Mouse (Mus musculus) large intestine, adult 2 months (tissue): ENCODE measurements around the gene Mmab. TPM values are rescaled to one million over a fixed set of nuclear protein-coding genes. Genes with fewer than 3 reads are reported as not detected.

Source experiments
- DNase-seq: peaks from one replicate; pipeline ENCODE4 v3.0.0-alpha.2; 2012; ENCODE audit warnings: low read depth, low spot score
- WGBS: fragments of 180-500 bp; shearing (Covaris S2); methylation state at CpG from one replicate; pipeline ENCODE4 v1.1.7; 2018; 5-methylcytosine and 5-hydroxymethylcytosine counted together
- polyA plus RNA-seq: library from polyadenylated mRNA; depleted of rRNA; stranded (reverse); fragments of >200 nt; gene quantifications from 2 replicates; pipeline ENCODE4 v1.2.3, GENCODE M21; 2012

Gene Mmab
- polyA plus RNA-seq, 1 experiment = 8.0 TPM

DNA sequence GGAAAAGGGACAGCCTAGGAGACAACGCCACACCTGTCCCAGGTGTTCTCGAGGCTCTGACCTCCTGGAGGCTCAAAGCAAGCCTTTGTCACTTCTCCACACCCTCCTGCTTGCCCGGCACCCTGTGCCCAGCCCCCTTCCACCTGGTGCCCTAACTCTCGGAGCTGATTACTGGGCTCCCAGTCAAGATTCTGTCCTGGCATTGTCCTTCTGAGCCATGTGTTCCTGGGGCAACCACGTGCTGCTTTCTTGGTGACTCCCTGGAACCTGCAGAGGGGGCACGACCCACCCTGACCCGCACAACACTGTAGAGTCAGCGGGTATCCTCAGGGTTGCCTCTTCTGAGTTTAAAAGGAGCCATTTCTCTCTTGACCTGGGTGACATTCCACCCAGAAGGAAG, 9.5 kb downstream of the Mmab start:
- DNase-seq = no peak
- WGBS = 73% methylated on average over 8 of the region's 8 CpGs

DNA sequence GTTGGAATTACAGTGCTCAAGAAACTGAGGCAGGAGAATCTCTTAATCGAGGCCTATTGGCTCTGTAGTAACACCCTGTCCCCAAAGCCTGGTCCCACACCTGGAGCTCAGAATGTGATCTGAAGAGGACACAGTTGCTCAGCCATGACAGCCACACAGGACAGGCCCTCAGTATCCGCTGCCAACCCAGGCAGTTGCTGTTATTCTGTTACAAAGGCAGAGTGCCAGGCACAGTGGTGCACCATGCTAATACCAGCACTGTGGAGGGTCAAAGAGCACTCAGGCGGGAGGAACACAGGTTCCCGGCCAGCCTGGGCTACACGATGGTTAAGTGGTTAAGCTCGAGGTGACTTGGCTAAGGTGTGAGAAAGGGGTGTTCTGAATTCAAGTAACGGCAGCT, 14.1 kb downstream of the Mmab start:
- DNase-seq = no peak
- WGBS = 71% methylated on average over 7 of the region's 7 CpGs

DNA sequence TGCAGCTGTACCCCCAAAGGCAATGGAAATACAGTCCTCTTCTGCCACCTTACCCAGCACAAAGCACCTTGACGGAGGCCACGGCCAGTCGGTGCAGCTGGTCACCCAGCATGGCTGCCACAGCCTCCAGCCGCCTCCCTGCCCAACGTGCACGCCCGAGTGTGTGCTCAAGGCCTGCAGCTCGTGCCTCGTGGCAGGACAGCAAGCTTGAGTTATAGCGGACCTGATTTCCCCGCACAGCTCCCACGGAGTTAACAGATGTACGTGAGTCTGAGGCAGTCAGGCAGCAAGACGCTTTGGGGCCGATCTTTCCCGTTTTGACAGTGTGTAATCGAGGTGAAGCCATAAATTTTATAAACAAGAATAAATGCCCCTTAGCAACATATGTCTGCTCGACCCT, 15.2 kb downstream of the Mmab start:
- WGBS = 38% methylated on average over 18 of the region's 18 CpGs
- no peak for DNase-seq

DNA sequence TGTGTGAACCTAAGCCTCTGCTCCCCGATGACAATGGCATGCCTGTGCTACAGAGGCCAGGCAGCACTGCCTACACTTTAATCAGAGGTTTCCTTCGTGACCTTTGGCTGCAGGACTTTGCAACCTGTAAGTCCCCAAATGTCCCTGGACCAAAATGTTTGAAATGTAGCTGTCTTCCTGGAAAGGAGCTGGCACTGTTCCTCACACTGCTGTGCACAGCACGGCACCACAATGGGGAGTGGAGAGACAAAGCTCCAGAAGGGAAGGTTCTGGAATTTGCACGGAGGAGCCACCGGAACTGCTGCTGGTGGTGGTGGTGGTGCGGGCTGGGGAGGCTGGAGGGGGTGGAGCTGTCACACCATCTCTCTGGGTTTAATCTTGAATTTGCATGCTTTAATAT, 17.1 kb downstream of the Mmab start:
- no peak for DNase-seq
- WGBS = 65% methylated on average over 6 of the region's 6 CpGs

DNA sequence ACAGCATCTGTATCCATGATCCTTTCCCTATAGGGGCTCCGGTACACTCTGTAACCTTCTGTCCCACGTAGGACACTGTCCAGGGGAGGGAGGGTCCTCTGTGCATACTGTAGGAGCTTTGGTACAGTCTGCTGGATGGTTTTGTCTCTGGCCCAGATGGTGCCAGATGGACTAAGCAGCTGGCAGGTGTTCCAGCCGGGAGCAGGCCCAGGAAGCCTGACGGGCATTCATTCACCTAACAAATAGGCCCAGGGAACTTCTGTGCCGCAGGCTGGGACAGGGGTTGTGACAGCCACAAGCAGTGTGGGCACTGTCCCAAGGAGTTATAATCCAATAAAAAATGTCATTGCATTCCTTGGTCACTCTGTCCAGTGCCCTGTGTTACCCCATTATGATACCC, 19.9 kb downstream of the Mmab start:
- WGBS = 70% methylated on average over 5 of the region's 5 CpGs
- DNase-seq = no peak

DNA sequence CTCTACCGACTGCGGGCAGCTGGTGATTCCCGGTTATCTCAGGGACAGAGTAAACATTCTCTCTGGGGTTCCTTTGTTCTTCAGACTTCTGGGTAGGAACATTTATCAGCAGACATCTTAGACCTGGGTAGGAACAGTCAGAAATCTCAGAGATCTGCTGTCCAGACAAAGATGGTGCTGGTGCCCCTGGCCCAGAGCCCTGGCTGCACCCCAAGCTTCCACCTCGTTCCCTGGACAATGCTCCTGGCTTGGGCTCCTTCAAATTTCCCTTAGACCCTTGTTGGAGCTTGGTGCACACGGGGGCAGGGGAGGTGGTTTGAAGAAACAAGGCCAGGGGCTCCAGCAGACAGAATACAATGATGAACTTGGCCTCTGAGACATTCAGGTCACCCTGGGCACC, 21.3 kb downstream of the Mmab start:
- DNase-seq = no peak
- 14% methylated on average over 5 of the region's 5 CpGs for WGBS

DNA sequence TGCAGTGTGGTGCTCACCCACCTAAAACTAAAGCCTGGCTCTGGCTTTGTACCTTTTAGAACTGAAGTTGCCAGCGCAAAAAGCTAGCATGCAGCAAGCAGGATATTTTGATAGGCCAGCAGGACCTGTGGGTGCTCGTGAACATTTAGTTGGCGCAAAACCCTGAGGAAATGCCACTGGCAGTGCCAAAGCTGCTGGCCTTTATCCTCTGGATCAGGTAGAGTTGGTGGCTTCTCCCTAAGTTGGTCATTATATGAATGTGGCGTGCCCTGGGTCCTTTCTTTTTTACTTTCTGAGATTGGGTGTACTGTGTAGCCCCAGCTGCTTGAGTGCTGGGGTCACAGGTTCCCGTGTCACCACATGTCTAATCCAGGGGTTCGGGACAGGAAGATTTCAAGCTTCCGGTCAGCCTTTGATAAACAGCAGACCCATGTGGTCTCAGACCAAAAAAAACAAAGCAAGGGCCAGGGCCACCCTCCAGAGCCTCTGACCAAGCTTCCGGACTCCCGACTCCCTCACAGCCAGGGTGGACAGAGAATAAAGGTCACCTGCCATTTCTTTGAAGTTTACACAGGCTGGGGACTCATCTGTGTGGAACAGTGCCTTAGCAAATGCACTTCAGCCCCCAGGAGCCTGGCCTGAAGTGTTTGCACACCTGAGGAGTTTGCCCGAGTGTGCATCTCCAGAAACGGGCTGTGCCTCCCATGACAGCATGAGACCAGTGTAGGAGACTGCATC, 22.1 kb downstream of the Mmab start:
- no peak for DNase-seq
- 51% methylated on average over 11 of the region's 11 CpGs for WGBS

DNA sequence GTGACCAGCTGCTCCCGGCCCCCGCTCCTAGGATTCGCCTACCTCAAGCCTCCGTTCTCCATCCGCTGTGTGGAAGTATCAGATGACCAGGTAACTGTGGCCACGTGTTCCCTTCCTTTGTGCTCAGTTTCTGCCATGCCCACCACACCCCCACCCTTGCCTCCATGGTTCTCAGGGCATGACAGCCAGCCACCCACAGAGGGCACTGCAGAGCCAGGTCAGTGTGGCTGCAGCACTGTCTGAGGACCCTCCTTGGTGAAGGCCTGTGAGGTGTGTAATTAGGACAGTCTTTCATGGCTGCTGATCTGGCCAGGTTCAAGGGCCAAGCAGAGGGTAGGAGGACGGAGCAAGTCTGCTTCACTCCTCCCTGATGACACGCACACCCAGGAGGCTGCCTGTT, 25.3 kb downstream of the Mmab start:
- DNase-seq = no peak
- 82% methylated on average over 8 of the region's 8 CpGs for WGBS

DNA sequence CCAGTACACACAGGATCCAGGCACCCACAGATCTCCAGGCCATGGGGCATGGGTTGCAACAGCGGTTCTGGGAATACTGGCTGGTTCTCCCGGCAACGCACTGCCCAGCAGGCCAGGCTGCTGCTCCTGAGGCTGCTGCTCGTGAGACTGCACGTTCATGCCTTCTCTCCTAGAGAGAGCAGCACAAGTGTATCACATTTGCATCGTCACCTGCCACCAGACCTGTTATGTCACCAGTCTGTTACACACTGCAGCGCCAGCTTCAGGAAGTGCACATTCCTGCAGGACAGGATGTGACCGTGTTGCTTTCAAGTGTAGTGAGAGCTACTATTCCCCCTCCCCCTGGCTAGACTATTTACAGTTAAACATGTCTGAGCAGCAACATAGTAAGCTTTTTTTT, 27.0 kb downstream of the Mmab start:
- DNase-seq = no peak
- WGBS = 79% methylated on average over 8 of the region's 8 CpGs

DNA sequence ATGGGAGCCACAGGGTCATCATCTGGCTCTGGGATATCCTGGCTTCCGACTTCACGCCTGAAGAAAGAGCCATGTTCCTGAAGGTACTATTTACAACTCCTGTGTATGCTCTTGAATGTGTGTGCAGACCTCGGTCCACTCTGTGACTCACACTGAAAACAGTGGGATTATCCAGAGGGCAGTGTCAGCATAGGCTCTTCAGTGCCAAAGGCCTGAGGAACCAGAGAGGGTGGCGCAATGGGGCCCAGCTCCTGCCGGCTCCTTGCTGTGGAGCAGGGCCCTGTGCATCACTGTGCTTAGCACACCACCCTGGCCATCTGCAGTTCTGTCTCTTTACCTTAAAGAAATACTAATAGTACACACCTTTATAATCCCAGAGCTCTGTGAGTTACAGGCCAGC, 28.3 kb downstream of the Mmab start:
- WGBS = 92% methylated on average over 5 of the region's 5 CpGs

DNA sequence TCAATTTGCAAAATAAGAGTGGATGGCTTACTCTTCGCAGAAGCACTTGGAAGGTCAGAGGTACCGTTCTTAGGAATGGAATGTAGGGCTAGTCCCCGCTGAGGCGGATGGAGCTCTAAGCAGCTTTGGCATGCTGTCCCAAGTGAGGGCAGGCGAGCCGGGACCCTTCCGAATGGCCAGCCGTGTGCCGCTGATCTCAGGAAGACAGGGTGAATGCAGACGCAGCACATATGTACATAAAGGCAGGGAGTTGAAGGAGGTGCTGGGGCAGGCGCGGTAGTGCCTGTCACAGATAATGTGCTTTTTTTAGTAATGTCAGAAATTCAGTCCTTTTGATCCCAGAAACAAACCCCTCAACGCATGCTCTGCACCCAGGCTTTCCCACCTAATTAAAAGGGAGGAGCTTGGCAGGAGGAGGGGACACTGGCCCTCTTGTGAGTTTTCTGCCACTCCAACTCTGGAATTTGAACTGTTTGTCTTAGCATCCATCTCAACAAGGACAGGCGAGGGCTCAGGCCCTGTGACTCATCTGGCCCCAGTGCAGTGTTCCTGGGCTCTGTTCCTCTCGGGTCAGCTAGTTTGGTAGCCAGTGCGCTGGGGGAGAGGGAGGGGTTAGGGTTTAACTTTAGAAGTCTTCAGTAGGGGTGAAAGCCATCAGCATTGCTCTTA, 30.7 kb downstream of the Mmab start:
- WGBS = 75% methylated on average over 16 of the region's 16 CpGs

More for the DNA sequence above, 28.3 kb downstream of the Mmab start:
- no peak for DNase-seq

DNA sequence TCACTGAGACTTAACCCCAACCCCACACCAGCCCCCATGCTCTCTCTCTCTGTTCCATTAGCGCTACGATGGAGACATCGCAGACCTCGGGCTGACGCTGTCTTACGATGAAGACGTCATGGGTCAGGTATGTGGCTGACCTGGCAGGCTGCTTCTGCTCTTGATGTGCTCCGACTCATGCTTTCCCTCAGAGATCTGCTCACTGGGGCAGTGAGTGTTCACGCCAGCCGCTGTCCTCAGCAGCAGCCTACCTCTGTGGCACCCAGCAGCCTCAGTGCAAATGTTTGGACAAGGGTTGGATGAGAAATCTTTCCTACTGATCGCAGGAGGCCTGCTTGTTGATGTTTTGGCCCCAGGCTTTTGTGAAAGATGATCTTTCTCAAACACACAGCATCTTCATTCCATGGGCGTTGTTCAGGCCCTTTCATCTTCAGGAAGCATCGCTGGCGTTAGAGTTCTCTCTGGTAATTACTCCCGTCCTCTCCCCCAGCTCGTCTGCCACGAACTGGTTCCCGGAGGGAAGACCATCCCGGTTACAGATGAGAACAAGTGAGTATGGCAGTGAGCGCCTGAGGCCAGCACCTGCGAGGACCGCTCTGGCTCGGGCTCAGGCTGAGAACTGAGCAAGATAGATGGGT, 31.4 kb downstream of the Mmab start:
- WGBS = 82% methylated on average over 23 of the region's 23 CpGs
- no peak for DNase-seq

More for the DNA sequence above, 30.7 kb downstream of the Mmab start:
- DNase-seq = no peak

DNA sequence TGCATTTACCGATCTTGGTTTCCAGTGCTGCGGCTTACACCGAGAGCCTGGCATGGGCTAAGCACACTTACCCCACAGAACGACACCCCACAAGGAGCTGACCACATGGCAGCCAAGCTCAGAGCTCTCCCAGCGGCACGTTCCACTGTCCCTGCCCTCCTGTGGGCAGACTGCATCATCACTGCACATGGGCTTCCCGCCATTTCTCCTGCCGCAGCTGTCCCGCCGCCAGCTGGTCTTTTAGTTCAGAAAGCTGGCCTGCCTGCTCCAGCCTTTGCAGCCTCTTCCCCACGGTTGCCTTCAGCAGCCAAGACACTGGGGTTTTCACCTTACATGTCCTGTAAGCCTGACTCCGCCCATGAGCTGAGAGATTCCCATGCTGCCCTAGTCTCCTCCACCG, 33.4 kb downstream of the Mmab start:
- DNase-seq = no peak
- WGBS = 86% methylated on average over 13 of the region's 13 CpGs

DNA sequence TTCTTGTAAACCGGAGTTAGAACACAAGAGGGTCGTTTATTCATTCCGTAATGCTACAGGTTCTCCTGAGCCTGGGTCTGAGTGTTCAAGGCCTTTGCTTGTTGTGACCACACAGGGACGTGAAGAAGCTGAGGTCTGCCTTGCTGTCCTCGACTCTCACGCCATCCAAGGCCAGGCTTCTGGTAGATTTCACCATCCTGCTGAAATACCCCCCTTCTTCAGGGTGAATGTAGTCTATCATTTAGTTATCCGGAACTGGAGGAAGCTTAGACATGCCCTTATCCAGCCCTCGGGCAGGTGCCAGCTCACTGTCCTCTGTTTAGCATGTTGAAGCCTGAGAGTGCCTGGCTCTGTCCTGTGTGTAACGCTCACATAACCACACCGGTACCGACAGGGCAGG, 35.0 kb downstream of the Mmab start:
- 92% methylated on average over 11 of the region's 11 CpGs for WGBS

DNA sequence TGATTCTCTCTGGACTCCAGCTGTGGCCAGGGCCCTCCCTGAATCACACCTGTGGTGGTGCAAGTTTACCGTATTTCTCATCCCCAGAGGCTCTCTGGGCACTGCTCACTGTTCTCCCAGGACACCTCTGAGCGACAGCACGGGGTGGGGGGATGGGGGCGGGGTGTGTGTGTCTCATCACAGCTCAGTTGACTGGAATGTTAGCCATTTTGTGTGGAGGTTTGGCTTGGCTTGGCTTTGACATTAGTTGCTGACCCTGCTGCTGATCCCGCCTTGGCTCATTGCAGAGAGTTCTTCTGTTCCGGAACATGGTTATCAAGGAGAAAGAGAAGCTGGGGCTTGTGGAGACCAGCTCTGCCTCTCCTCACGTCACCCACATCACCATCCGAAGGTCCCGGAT, 36.0 kb downstream of the Mmab start:
- DNase-seq = no peak
- 91% methylated on average over 9 of the region's 9 CpGs for WGBS

More for the DNA sequence above, 35.0 kb downstream of the Mmab start:
- DNase-seq = no peak

DNA sequence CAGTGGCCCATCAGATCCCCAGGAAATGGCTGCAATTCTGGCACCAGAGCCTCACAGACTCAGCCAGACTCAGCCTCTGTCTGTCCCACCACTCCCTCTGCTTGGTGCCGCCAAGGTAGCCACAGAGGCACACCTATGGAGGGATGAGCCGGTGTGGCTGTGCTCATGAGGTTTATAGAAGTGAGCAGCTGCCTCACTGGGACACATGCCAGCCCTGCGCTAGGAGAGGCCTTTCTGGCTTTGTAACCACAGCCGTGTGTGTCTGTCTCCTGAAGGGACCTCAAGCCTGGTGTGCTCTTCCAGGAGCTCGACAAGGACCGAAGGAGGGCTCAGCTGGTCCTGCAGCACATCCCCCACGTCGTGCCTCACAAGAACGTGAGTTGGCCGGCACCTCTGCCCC, 36.6 kb downstream of the Mmab start:
- 55% methylated on average over 10 of the region's 10 CpGs for WGBS

DNA sequence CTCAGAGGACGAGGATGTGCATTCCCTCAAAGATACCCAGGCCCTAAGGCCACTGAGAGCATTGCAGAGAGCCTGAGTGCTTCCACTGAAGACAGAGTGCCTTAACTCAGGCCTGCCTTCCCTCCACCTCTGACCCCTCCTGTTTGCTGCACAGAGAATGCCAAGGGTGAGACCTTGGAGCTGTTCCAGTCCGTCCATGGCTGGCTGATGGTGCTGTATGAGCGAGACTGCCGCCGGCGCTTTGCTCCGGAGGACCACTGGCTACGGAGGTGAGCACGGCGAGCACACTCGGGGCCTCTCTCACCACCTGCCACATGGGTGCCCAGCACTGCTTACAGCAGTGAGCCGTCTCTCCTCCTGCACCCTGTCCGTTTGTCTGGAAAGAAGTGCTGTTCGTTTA, 37.3 kb downstream of the Mmab start:
- DNase-seq = no peak
- 92% methylated on average over 14 of the region's 14 CpGs for WGBS

More for the DNA sequence above, 36.6 kb downstream of the Mmab start:
- no peak for DNase-seq

DNA sequence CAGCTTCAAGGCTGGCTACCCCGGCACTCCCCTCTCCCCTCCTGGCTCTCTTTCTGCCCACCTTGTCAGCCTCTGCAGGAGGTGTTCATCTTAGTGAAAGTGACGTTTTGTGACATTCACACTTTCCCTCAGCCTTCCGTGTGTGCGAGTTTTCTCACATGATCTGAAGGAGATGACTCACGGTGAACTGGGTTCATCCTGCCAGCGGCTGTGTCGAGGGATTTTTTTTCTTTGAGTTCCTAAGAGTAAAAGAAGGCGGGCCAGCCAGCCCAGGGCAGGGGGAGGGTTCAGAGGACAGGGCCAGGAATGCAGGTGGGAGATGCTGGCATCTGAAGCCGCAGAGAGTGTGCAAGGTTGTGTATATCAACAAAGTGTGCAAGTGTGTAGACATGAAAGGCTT, 50.7 kb downstream of the Mmab start:
- no peak for DNase-seq
- WGBS = 76% methylated on average over 9 of the region's 9 CpGs

DNA sequence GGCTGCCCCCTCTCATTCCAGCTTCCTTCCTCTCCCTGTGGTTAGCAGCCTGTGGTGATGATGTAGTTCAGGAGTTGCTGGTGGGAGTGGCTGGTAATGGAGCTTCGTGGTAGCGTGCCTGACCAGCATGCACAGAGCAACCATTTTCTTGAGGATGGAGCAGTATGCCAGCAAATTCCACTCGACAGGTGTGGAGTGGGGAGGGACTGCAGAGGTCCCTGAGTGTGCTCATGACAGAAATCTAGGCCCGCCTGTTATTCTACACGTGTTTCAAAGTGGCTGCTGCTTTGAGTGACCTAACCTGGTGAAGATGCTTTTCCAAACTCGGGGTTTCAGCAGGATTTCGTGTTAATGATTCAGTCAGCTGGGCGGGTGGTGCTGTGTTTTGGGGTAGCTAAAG, 59.4 kb downstream of the Mmab start:
- WGBS = 87% methylated on average over 8 of the region's 8 CpGs
- no peak for DNase-seq

DNA sequence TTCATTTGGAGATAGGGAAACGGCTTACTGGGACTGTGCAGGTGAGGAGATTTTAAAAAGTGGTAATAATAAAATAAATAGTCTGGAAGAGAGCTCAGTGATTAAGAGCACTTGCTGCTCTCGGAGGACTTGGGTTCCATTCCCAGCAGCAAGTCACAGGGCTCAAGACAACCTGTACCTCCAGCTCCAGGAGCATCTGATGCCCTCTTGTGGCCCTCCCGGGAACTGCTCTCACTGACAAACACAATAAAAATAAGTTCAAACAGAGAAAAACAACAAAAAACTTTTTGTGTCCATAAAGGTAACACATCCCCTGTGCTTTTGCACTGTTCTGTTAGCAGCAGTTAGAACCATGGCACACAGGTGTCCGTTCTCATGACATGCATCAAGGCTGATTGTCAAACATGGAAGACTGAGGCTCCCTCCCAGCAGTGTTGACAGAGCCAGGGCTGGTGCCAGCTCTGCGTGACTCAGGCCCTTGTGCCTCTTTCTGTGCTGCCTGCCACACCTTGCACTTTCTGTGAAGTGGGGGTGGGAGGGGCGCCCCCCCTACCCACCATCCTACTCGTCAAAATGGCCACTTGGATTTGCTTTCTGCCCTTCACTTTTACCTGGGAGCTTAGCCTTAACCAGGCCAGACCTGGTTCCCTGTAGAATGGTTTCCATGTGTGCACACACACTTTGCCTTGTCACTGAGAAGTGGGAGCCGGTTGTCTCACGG, 60.5 kb downstream of the Mmab start:
- no peak for DNase-seq
- 71% methylated on average over 9 of the region's 9 CpGs for WGBS
